Mouse (Mus musculus): ENCODE measurements at regions not wholly inside any gene's neighbourhood (a gene's known extent, or its start where the extent isn't known, plus 50 kb on each side); places are given as distances from the start of the nearest gene placed in this dataset.

DNA sequence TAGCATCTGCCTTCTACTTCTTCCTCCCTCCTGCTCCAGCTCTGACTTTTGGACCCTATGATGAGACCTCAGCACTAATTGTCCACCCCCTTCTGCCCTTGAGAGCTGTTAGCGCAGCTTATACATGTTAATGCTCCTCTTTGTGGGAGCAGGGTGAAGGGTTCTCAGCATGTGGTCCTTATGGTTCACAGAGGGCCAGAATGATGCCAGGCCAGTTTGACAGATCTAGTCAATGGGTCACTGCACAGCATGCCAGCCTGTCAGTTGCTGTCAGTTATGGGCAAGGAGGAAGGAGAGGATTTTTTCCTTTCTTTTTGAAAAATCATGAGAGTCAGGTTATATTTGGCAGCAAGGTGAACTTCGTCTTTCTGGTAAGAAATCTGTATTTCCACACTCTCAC, 68.4 kb downstream of the 4931417E11Rik start:
- no peak for DNase-seq

DNA sequence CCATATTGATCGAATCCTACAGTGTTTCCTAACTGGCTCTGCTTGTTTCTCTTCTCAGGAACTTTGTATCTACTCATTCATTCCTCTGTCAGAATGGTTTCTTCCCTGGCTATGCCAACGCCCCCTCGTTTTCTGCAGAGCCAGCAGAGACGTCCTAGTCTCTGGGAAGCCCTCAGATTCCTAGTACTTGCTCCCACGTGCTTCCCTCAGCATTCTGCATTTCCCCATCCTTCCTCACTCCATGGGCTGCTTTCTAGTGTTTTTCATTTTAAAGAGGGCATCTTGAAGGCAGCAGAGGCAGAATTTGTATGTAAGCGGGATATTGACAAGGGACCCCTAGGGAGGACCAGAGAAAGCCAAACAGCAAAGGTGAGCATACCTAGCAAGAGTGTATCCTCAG, 80.2 kb downstream of the 4931417E11Rik start:
- peak; percentile 13 for DNase-seq

DNA sequence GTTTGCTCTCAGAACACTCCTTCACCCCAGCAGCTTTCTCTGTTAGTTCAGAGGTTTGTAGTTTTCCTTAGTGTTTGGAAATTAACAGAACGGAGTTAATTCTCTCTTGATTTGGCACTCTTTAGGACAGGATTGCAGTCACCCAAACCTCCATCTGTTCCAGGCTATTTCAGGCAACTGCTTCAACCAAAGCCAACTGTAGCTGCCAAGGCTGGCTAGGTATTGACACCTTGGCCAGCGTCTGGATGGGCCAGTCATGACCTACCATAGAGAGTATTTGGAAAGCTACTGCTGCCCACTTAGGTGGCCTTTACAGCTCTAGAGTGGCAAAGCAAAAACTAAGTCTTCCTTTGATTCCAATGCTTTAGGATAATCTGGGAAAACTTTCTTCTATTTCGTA, 83.2 kb downstream of the 4931417E11Rik start:
- DNase-seq, result no peak

DNA sequence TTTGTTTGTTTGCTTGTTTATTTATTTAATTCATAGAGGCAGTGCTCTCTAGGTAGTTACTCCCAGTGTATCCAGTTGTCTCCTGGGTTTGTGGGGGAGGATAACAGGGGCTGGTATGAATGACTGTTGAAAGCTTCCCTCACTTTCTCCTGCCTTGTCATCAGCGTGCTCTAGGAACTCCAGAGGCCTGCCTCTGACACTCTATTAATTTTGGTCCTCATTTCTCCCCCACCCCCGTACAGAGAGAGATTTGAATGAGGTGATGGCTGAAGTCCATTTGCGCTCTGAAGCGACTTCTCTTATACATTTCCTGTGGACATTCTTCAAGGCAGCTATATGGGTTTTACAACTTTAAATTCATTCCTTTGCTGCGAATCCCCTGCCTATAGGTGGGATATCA, 89.6 kb downstream of the 4931417E11Rik start:
- no peak for DNase-seq

DNA sequence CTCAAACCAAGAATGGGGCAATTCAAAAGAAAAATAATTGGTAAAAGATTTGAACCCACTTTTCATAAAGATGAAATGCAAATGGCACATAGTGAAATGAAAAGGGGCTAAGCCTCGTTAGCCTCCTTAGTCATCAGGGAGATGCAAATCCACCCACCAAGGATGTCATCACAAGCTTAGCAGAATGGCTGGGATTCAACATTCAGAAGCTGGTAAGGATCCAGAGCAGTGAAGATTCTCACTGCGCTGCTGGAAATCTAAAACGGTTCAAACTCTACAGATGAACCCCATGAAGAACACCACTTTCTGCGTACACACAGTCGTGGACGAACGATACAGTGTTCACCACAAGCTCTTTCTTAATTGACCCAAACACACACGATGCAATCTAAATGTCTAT, 91.6 kb downstream of the 4931417E11Rik start:
- peak; percentile 23 for DNase-seq

DNA sequence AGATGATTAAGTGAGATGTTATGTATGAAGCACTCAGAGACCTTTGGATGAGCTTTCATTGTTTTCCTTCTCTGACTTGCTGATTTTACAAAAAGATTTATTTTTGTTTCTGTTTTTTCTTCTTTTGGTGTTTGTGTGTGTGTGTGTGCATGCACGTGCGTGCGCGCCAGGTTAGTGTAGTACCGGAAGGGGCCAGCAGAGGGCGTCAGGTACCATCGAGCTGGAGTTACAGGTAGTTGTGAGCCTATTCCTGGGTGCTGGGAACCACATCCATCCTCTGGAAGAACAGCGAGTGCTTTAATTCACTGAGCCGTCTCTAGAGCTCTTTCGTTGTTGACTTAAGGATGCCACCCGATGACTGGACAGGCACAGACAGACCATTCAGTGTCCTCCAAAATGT, 93.2 kb downstream of the 4931417E11Rik start:
- DNase-seq, result peak; percentile 12

DNA sequence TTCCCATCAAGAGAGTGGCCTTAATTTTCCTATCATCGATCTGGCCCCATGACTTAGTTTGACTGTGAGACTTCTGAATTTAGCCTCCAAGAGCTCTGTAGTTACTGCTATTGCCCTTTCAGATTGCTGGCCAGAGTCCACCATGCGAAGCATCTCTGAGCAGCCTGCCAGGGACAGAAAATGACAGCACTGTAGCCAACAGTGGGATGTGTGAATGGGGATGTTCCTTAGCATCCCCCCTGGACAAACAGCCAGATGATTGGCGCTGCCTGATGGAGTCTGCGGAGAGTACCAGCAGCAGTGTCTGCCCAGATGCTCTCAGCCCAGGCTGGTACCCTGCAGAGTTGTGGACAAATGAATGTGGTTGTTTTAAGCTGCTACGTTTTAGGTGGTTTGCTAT, 96.6 kb downstream of the 4931417E11Rik start:
- no peak for DNase-seq

DNA sequence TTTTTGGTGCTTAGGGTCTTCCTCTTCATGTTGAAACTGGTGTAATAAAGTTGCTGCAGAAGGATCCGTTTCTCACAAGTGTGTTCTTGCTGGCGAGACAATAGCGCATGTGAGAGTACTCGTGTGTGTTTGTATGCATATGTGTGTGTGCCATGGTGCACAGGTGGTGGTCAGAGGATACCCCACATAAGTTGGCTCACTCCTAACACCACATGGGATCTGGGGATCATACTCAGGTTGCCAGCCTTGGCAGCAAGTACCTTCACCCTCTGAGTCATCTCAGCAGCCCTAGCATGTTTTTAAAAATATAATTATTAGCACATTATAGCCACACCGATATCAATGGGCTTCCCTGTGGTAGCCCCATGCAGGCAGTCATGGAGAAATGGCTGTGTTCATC, 97.6 kb downstream of the 4931417E11Rik start:
- no peak for DNase-seq

DNA sequence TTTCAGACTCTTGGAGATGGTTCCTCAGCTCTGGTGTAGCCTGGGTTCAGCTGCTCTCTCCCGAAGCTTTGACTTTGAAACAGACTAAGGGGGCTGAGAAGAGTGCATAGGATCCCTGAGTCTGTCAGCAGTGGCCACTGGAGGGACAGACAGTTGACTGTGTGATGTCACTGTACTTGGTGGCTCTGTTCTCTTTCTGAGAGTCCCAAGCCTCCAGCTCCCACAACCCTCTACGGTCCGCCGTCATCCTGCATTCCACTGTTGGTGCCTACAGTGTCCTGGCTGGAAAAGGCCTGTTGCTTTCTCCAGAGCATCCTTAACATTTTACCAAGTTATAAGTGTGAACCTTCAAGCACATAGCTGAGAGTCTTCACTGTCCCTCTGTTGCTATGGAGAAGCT, 98.6 kb downstream of the 4931417E11Rik start:
- DNase-seq, result no peak

DNA sequence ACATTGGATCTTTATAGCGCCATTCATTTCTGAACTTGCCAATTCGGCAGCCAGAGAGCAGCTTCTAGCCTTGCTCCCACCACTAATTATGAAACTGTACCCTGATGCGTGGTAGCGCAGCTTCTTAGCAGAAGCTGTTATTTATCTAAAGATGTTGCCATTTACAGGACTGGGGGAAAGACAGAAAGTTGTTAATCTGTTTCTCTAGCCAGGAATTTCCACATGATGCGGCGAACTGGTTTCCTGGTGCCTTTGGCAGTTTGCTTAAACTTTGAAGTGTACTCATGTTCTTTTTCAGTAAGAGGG, 100.7 kb downstream of the 4931417E11Rik start:
- DNase-seq, result no peak

DNA sequence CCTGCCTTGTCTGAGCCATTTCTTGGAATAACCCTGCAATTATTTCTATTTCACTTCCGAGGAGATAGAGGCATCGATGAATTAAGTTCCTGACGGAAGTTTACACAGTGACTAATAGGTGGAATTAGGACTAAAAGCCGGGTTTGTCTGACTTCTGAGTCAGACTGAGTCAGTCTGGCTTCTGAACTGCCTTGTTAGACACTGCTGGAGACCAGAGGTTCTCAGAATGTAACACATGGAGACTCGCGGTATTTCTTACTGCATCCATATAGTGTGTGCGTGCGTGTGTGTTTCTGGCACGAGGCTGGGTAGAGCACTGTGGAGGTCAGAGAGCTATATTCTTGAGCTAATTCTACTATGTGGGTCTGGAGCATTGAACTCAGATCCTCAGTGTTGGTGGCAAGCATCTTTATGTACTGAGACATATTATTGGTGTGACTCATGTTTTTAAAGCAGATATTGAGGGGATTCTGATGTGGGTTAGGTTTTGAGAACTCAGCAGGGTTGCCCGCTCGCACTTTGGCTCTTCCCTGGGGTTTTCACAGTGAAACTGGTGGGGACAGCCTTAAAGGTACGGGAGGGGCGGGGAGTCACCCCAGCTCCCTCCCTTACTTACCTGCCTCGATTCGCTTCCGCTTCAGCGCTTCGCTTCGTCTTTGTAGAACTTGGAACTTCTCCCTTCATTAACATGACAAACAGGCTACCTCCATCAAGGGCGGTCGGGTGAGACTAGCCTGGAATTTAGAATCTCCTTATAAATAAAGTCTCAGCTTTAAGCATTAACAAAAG, 101.2 kb downstream of the 4931417E11Rik start:
- no peak for DNase-seq

DNA sequence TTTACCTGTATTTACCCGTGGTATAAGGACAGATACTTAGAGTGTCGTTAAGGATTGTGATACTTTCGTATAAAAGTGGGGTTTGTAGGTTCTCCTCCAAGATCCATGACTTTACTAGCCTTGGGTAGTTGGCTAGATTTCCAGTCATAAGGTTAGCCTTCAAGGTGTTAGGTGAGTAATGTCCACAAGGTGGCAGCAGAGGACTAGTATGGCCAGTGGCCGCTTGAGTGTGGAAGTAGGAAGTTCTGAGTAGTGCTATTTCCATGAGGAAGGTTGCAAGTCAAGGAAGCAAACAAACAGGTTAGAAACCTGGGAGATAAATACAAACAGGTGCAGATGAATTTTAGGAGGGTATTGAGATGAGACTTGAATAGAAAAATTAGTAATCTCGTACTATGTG, 101.9 kb downstream of the 4931417E11Rik start:
- peak; percentile 63 for DNase-seq

DNA sequence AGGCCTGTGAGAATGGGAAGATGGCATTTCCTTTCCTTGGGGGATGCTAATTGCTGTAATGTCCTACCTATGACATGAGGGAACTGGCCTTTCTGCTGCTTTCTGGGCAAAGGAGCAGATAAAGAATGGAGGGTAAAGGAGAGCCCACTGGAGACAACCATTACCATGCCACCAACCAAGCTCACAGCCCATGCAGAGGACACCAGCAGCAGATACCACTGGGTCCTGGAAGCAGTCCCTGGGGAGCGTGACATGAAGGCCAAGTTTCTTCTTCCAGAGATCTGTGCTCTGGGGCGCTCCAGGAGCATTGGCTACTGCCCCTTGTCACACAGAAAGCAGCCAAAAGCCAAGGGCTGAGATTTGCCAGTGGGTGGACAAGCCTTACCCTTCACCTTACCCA, 102.8 kb downstream of the 4931417E11Rik start:
- no peak for DNase-seq

DNA sequence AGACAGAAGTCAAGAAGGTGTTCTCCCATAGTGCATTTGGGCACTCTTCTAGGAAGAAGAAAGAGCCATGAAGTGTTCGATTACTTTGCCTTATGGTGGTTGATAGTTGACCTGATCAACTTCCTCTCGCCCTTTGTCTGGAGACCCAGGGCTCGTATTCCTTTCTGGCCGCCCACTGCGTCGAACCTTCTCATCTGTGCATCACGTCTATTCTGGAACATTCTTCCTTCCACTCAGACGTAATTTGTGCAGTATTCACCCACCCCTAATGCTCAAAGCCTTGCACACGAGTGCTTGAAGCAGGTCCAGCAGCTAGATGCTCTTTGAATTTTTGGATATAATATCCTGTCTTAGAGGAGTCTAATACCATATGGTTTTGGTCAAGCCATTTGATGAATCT, 104.2 kb downstream of the 4931417E11Rik start:
- no peak for DNase-seq

DNA sequence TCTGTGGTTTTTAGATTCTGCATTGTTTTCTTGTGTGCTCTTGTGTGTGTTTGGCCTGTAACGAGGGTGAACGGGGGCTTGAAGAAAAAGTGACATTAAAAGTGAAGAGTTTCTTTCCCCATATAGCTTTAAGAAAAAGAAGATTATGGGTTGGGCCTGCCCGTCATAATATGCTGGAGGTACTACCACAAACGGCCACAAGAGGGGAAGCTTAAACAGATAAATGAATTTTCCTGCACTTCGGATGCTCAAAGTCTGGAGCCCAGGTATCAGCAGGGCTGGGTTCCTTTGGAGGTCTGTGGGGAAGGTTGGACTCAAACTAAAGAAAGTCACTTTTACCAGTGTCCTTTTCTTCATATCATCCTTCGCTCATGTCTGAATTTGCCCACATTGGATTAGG, 86.8 kb downstream of the Suclg1 start:
- DNase-seq, result peak; percentile 54

DNA sequence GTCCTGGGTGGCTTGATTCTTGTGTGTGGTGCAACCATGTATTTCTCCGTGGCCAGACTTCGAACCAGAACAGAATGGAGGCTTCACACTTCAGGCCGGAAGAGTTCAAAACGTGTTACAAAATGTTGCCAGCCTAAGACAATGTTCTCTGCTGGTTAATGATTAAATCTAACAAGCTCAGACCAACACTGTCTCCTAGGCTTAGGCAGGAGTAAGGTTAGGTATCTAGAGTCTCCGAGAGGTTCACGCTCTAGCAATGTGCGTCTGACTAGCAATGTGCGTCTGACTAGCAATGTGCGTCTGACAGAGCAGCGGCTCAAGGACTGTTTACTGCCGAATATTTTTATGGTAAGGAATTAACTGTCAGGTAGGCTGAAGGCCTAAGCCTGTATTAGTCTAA, 81.5 kb downstream of the Suclg1 start:
- DNase-seq, result no peak
